Mouse (Mus musculus) urinary bladder, postnatal 25 days (tissue): Measurements from ENCODE around the gene Gm614.

Source experiments
- DNase-seq: peaks from one replicate; pipeline ENCODE4 v3.0.0; 2022; ENCODE audit warnings: low spot score

Gm614 gene

GRCm38 (mm10) chrX:101263892-101264291 is at the start of gene Gm614:
Gene Gm614 (minus strand): TSS chrX:101263992.
- no peak for DNase-seq

GRCm38 (mm10) chrX:101309299-101309698 is 45.5 kb upstream of the Gm614 start:
- DNase-seq: no peak

- DNase-seq: no peak
Observed at GRCm38 (mm10) chrX:101304646-101305045, 40.9 kb upstream of the Gm614 start.

- no peak for DNase-seq
Observed at GRCm38 (mm10) chrX:101301654-101302053, 37.9 kb upstream of the Gm614 start.

- no peak for DNase-seq
Observed at GRCm38 (mm10) chrX:101300427-101301030, 36.7 kb upstream of the Gm614 start.

DNA sequence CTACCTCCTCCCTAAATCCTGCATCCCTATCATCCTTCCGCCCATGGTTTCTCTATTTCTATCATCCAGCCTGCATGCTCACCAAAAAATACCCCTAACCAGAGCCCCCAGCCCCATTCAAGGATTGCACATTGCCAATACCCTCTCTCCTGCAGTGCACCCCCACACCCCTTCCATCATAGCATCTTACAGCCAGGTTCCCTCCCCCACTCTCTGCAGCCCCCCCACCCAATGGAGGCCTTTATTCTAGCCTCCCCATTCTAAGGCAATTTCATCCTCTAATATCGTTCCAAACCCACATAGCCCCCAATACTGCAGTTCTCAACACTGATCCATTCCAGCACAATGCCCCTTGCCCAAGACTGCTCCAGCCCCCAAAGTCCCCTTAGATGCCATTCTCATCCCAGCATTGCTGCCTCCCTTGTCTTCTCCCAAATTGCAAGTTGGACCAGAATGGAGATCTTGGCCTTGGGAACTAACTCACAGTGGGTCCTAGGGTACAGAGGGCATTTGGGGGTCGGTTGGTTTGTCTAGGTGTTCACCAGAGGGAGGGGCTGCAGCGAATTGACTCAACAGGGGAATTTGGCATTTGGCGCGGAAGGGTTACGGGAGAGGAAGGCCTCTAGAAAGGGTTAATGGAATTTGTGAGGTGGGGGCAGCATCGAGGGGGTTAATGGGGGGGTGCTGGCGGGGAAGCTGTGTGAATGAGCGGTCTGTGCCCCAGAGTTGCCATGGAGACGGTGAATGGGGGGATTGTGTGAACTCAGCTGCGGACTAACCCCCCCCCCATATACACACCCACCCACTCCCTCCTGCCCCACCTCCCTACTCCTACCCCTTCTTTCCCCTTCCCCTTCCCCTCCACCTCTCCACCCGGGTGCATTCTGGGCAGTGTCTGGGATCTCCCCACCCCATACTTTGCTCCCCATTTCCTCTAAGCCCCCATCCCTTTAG is 36.0 kb upstream of the Gm614 start:
- DNase-seq: no peak

- DNase-seq: no peak
Observed at GRCm38 (mm10) chrX:101299055-101299454, 35.3 kb upstream of the Gm614 start, which contains the start of gene Nlgn3. Gene Nlgn3 (plus strand): TSS chrX:101299168.

DNA sequence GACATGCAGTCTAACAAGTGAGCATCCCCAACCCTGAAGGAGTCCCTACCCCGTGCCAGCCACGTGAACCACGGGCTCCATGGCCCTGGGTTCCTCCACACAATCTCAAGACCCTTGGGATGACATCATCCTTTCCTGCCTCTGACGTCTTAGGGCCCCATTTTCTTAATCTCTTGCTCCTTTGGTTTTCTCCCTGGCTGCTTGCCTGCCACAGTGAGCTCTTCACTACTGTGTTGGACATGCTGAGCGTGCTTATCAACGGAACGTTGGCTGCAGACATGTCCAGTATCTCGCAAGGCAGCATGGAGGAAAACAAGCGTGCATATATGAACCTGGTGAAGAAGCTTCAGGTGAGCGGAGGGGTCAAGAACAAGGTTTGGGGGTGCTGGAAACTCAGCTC is 26.3 kb upstream of the Gm614 start:
- no peak for DNase-seq

GRCm38 (mm10) chrX:101289037-101289436 is 25.2 kb upstream of the Gm614 start:
- DNase-seq: no peak

DNA sequence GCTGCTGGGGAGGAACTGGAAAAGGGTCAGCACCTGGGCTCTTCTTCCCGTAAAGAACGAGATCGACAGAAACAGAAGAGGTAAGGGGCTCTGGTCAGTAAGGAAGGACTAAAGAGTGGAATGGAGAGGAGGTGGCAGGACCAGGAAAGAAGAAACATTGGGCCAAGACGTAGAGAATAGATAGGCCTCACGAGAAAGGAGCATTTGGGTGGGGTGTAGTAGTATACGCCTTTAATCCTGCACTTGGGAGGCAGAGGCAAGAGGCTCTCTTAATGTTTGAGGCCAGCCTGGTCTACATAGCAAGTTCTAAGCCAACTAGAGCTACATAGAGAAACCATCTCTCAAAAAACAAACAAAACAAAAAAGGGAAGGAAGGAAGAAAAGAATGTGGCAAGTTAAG is 24.6 kb upstream of the Gm614 start:
- DNase-seq: no peak

GRCm38 (mm10) chrX:101287543-101287942 is 23.8 kb upstream of the Gm614 start:
- DNase-seq: no peak

- DNase-seq: no peak
Observed at GRCm38 (mm10) chrX:101285953-101286670, 22.3 kb upstream of the Gm614 start.

GRCm38 (mm10) chrX:101285534-101285933 is 21.7 kb upstream of the Gm614 start:
- DNase-seq: peak; percentile 41

- no peak for DNase-seq
Observed at GRCm38 (mm10) chrX:101282813-101283212, 19.0 kb upstream of the Gm614 start.

GRCm38 (mm10) chrX:101273875-101274738 is 10.3 kb upstream of the Gm614 start, which contains the start of gene Med12:
Gene Med12 (plus strand): TSS chrX:101274030.
- DNase-seq: peak; percentile 74

DNA sequence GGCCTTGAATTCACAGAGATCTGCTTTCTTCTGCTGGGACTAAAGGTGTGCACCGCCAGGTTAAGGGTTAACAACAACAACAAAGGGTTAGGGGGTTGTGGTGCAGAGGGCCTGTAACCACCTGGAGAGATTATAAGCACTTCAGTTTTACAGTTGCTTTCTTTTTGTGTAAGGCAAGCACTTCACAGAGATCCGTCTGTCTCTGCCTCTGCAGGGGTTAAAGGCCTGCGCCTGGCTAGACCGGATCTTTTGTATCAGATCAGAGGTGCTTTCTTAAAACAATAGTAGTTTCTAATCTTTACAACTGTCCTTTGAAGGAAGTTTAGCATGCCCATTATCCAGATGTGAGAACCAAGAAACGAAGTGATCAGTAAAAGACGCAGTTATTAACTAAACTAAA is 9.6 kb upstream of the Gm614 start:
- no peak for DNase-seq

DNA sequence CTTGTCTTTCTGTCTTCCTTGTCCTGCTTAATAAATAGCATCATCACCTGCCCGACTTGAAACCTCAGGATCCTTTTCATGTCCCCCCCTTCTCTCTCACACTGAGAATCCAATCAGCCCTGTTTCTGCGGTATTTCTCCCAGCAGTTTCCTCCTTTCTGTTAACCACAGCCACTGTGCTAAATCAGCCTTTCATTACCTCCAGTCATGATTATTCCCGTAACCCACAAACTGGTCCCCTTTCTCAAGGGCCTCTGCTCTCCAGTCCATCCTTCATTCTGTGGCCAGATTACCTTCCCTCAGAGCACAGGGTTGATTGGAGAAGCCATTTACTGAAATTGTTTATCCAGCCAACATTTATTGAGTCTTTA is 4.9 kb upstream of the Gm614 start, which contains the start of gene Gm20489:
Gm20489 (minus strand) TSS at position 269 of the 370 bp plus-strand sequence.
- DNase-seq: no peak

GRCm38 (mm10) chrX:101268025-101268754 is 4.4 kb upstream of the Gm614 start, which contains the start of gene Il2rg:
Gene Il2rg (minus strand): TSS chrX:101268255.
- DNase-seq: no peak

- DNase-seq: no peak
Observed at GRCm38 (mm10) chrX:101266631-101267030, 2.8 kb upstream of the Gm614 start.

DNA sequence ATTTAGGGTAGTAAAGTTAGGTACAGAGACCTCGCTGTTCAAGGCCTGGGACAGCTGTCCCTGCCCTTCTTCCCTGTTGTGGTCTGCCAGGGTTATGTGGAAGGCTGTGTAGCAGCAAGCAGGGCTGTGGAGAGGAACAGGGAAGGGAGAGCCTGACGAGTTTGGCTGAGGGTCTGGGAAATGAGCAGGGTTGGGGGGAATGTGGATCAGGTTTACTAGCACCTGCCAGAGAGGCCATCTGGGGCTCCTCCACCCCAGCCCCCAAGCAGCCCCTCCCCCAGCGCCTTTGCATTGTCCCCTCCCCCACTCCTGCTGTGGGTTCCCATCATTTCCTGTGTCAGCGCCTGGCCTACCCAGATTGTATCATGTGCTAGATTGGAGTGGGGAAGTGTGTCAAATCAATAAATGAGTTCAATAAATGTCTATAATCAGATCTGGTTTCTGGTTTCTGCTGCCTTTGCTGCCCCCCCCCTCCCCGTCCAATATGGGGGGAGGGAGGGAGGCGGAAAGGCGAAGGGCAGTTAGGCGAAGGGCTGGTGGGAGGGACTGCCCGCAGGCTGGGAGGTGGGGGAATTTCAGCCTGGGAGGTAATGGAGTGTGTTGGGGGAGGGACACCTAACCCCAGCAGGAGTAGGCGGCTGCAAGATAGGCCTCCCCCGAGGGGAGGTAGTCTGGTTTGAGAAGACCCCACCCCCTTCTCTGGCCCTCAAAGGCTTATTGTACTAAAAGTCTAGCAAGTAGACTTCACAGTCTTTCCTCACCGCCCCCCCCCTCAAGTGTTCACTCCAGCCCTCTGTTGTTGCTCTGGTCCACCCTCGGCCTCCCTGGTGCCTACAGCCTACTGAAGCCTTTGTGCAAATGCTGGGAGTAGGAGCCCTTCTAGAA is 3.1 kb downstream of the Gm614 start:
- no peak for DNase-seq
